12 mouse cellular contexts compared by ENCODE assay signal in genomic region chr7:63957872-63958640, GRCm38 (mm10). TPM values are rescaled to one million over a fixed set of nuclear protein-coding genes. Genes with fewer than 3 reads are reported as not detected.
A peak's percentile ranks its signal among the peaks of the same experiment; 100 is the strongest.
DNase-seq lines count a peak whose midpoint lies in the region; ATAC-seq lines count a peak whose summit lies in the region.
"Had no signal": no experiment of that assay in that cellular context is flagged by ENCODE, and none has a peak within 500 bp of the region (broad histone marks: within the 10 kb centered on the region; RNA-seq: fewer than 3 reads in every experiment).

No protein-coding gene starts in this region.

- WGBS in forebrain, embryonic 15.5 days: 33% methylated on average over 12 of the region's 12 CpGs

- peak overlapping the region; percentile 91 for H3K27ac ChIP-seq in forebrain, embryonic 15.5 days (replicated peaks)
- H3K27ac ChIP-seq: embryonic facial prominence, embryonic 15.5 days had no signal

- H3K9ac ChIP-seq in forebrain, embryonic 15.5 days (replicated peaks): no peak overlapping the region
- H3K9ac ChIP-seq: embryonic facial prominence, embryonic 15.5 days had no signal

- H3K4me3 ChIP-seq in forebrain, embryonic 15.5 days: no peak overlapping the region
- H3K4me3 ChIP-seq: embryonic facial prominence, embryonic 15.5 days; heart, embryonic 10.5 days had no signal

- peak; percentile 60 to 82 for DNase-seq in left cerebral cortex, postnatal 14 days (ENCODE audit: low spot score in 2 of 2)
- no peak for DNase-seq in left cerebral cortex, postnatal 4 days
- peak; percentile 60 to 74 for DNase-seq in layer of hippocampus, postnatal 14 days (ENCODE audit: low spot score in 2 of 2)
- DNase-seq in right cerebral cortex, postnatal 14 days: peak; percentile 31
- no peak for DNase-seq in urinary bladder, postnatal 4 days (ENCODE audit: low spot score in 2 of 2)
- no peak for DNase-seq in urinary bladder, adult 2 months (ENCODE audit: low spot score)
- DNase-seq: adrenal gland, postnatal 36 days had no signal

- H3K36me3 ChIP-seq in forebrain, embryonic 15.5 days: no peaks in the 10 kb centered on the region
- H3K36me3 ChIP-seq: embryonic facial prominence, embryonic 15.5 days; heart, embryonic 10.5 days had no signal

- intact Hi-C loops in left cerebral cortex, postnatal 14 days (cut with DNase I): no loop called here
- intact Hi-C loops in left cerebral cortex, postnatal 4 days (cut with DNase I): no loop called here

- ATAC-seq in forebrain, embryonic 15.5 days (replicated peaks): peak; percentile 75
- no peak for ATAC-seq in erythroblast, adult 5-6 weeks (replicated peaks; ENCODE audit: low FRiP score, poor library complexity, severe bottlenecking)

- no peaks in the 10 kb centered on the region for H3K9me3 ChIP-seq in forebrain, embryonic 15.5 days
- H3K9me3 ChIP-seq: embryonic facial prominence, embryonic 15.5 days; heart, embryonic 10.5 days had no signal

- H3K4me2 ChIP-seq in forebrain, embryonic 15.5 days (replicated peaks): 0 out of 2 replicates have a peak overlapping the region, but pooled peaks have one; percentile 6
- H3K4me2 ChIP-seq: embryonic facial prominence, embryonic 15.5 days had no signal

- peaks cover 33% of the 10 kb centered on the region for H3K4me1 ChIP-seq in forebrain, embryonic 15.5 days

- no peaks in the 10 kb centered on the region for H3K27me3 ChIP-seq in forebrain, embryonic 15.5 days
- H3K27me3 ChIP-seq: embryonic facial prominence, embryonic 15.5 days had no signal

RNA-seq across cellular contexts. Expression of gene Klf13, which starts 19.3 kb away (rescaled TPM):
- total RNA-seq in left cerebral cortex, postnatal 14 days (2021): 100 to 1,000 TPM; 168 to 175 TPM
- total RNA-seq in left cerebral cortex, postnatal 4 days (2021): 10 to 100 TPM; 72.3 to 73.5 TPM
- polyA plus RNA-seq in forebrain, embryonic 15.5 days (2015; fragmentation: Nextera tagmentation; extraction: Ambion mirVana): 34.7 and 34.8 TPM in 2 replicates
- total RNA-seq in layer of hippocampus, postnatal 14 days (2021): 100 to 1,000 TPM; 170 to 173 TPM
- polyA plus RNA-seq in urinary bladder, adult 2 months (2012; rRNA removed): 13.0 and 21.9 TPM in 2 replicates
- 29.4 and 32.6 TPM in 2 replicates for total RNA-seq in erythroblast, adult 5-6 weeks (2015; ENCODE audit: low replicate concordance)
- total RNA-seq in erythroblast, adult 5-6 weeks (2017; ENCODE audit: low replicate concordance): 16.7 and 36.9 TPM in 2 replicates

RNA-seq across cellular contexts. Expression of gene E030018B13Rik, which starts 41.4 kb away (rescaled TPM):
- not detected for total RNA-seq in left cerebral cortex, postnatal 14 days (2021)
- total RNA-seq in left cerebral cortex, postnatal 4 days (2021): not detected
- 0.31 and 0.39 TPM in 2 replicates for polyA plus RNA-seq in forebrain, embryonic 15.5 days (2015; fragmentation: Nextera tagmentation; extraction: Ambion mirVana)
- total RNA-seq in layer of hippocampus, postnatal 14 days (2021): not detected
- polyA plus RNA-seq in urinary bladder, adult 2 months (2012; rRNA removed): not detected in 2 replicates
- total RNA-seq in erythroblast, adult 5-6 weeks (2015; ENCODE audit: low replicate concordance): not detected in 2 replicates
- total RNA-seq in erythroblast, adult 5-6 weeks (2017; ENCODE audit: low replicate concordance): not detected in 2 replicates
- total RNA-seq: adrenal gland, postnatal 36 days had no signal
- polyA plus RNA-seq: liver, adult 2 months had no signal

Comparison
In these comparisons a context has a peak if more than half of its experiments do, and no peak if none do; other contexts are left out.
1. DNase-seq: peak in left cerebral cortex, postnatal 14 days (2 of 2), layer of hippocampus, postnatal 14 days (2 of 2) and right cerebral cortex, postnatal 14 days (single experiment); none in left cerebral cortex, postnatal 4 days (single experiment), urinary bladder, postnatal 4 days (0 of 2) and urinary bladder, adult 2 months (single experiment).